Mouse (Mus musculus): ENCODE results near the gene Ikzf3. TPM values are rescaled to one million over a fixed set of nuclear protein-coding genes. Genes with fewer than 3 reads are reported as not detected.

Gene Ikzf3
- 0.20 and 0.22 TPM in 2 replicates for polyA plus RNA-seq (2014; fragmentation: Nextera tagmentation; extraction: Ambion mirVana)

DNA sequence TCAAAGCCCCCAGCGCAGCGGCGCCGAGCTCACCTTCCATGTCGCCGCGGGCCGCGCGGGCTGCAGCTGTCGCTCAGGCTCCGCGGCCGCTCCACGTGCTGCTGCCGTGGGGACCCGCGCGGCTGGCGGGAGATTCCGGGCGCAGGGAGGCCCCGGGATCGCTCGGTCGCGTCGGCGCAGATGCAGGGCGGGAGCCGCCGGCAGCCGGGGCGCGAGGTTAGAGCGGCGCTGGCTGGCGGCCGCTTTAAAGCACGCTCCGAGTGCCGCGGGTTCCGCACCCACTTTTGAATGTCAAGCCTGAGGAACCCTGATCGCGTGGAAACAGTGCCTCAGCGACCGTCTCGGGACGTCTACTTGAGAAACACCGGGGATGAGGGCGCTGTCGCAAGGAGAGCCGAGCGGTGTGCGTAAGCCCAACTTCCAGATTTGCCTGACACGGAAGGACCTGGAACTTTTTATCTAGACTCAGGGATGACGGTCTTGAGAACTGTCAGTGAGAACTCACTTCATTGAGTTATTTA lies at the start of gene Ikzf3:
Gene Ikzf3, minus strand, starts transcription at position 321 of the 521 bp plus-strand sequence.
- no peak for ATAC-seq (ENCODE audit: low read depth)

DNA sequence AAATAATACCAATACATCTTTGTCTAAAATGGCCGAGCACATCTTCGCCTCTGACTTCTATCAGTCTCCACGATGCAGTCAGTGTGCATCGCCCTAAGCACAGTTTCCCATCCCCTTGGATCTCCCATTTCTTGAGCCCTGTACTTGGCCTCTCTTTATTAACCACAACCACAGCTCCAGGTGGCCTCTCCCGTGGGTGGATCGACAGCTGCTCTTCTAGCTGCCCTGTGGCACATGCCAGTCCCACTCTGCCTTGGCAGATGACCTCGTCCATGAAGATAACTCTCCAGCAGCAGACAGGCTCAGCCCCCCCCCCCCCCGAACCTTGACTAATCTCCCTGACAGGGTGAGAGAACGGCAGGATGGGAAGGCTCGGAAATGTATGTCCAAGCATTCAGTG lies 49.6 kb upstream of the Ikzf3 start:
- no peak overlapping the region for H3K4me3 ChIP-seq (ENCODE audit: low read depth, low read length)
- no peak overlapping the region for H3K27ac ChIP-seq (ENCODE audit: low read depth, low read length)
- no peak overlapping the region for H3K9ac ChIP-seq (replicated peaks; ENCODE audit: low read depth, low read length)
- 74% methylated on average over 10 of the region's 10 CpGs for WGBS
- no peak overlapping the region for H3K4me2 ChIP-seq (ENCODE audit: low read depth, low read length)
- H3K36me3 ChIP-seq (ENCODE audit: control insufficient read depth, insufficient read depth, low read length) = no peaks in the 10 kb centered on the region
- no peaks in the 10 kb centered on the region for H3K9me3 ChIP-seq (ENCODE audit: control insufficient read depth, low read length)
- no peak for ATAC-seq (ENCODE audit: low read depth)
- peaks cover 3% of the 10 kb centered on the region for H3K27me3 ChIP-seq (ENCODE audit: control insufficient read depth, insufficient read depth, low read length)
- H3K4me1 ChIP-seq (ENCODE audit: control insufficient read depth, insufficient read depth, low read length) = no peaks in the 10 kb centered on the region

More for the DNA sequence above, at the start of gene Ikzf3:
- Histone ChIP-seq H3K4me2 (ENCODE audit: low read depth, low read length) (peak within 1 kb of the TSS; percentile 81), H3K27me3 (ENCODE audit: control insufficient read depth, insufficient read depth, low read length) (peaks cover 58% of the 10 kb centered on the region), H3K4me3 (ENCODE audit: low read depth, low read length) (peak within 1 kb of the TSS; percentile 42), H3K9me3 (ENCODE audit: control insufficient read depth, low read length) (no peaks in the 10 kb centered on the region), H3K4me1 (ENCODE audit: control insufficient read depth, insufficient read depth, low read length) (no peaks in the 10 kb centered on the region), H3K36me3 (ENCODE audit: control insufficient read depth, insufficient read depth, low read length) (no peaks in the 10 kb centered on the region), H3K9ac (replicated peaks; ENCODE audit: low read depth, low read length) (0 out of 2 replicates have a peak within 1 kb of the TSS, but pooled peaks have one; percentile 37), H3K27ac (ENCODE audit: low read depth, low read length) (no peak within 1 kb of the TSS)
- 2% methylated on average over 52 of the region's 58 CpGs for WGBS

DNA sequence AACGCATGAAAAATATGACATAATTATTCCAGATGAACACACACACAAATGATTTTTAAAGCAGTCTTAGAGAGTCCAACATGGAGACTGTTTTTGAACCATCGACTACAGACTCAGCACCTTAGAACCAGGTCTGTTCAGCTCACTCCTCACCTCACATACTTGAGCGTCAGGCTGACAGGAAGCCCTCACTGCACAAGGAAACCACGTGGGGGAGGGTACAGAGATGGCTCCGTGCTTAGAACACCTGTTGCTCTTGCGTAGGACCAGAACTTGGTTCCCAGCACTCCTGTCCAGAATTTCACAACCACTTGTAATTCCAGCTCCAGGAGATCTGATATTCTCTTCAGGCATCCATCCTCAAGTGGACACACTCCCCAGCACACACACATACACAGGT lies 49.2 kb upstream of the Ikzf3 start:
- no peak for ATAC-seq (ENCODE audit: low read depth)
- Histone ChIP-seq H3K36me3 (ENCODE audit: control insufficient read depth, insufficient read depth, low read length) (no peaks in the 10 kb centered on the region), H3K9me3 (ENCODE audit: control insufficient read depth, low read length) (no peaks in the 10 kb centered on the region), H3K27me3 (ENCODE audit: control insufficient read depth, insufficient read depth, low read length) (peaks cover 3% of the 10 kb centered on the region), H3K27ac (ENCODE audit: low read depth, low read length) (no peak overlapping the region), H3K4me3 (ENCODE audit: low read depth, low read length) (no peak overlapping the region), H3K4me2 (ENCODE audit: low read depth, low read length) (no peak overlapping the region), H3K9ac (replicated peaks; ENCODE audit: low read depth, low read length) (no peak overlapping the region), H3K4me1 (ENCODE audit: control insufficient read depth, insufficient read depth, low read length) (no peaks in the 10 kb centered on the region)
- WGBS = 81% methylated on average over 6 of the region's 6 CpGs

DNA sequence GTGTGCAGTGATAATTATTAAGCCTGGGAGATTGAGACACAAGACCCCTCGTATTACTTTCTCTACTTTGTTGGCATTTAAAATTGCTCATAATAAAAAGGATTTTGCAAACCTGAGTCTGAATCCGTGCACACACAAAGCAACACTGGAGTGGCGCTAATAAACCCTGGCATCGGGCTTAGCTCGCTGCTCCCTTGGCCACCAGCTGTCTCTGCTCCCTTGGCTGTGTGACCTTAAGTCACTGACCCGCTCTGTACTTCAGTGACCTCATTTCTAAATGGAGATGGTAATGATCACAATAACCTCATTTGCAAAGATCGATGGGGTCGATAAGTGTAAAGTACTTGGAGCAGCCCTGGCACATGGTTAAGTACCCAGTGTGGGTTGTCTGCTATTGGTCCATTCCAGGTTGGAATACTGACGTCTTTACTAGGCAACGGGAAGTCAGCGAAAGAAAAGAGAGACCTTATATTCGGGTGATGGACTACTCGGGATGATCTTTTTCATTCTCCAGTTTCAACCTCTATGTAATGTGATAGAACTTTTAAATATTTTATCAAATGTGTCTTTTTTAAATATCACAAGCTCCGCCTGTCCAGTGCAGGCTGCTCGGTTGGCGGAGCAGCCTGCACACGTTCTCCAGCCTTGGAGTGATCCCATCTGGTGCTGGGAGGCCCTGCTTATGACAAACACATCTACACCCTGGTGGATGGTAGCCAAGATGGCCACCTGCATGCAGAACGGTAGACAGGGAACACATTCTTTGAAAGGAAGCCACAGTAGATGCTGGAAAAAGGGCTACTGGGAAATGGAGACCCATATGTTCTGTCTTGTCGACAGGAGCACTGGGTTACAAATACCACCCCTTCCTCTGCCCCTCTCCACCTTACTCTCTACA lies 45.0 kb upstream of the Ikzf3 start:
- H3K36me3 ChIP-seq (ENCODE audit: control insufficient read depth, insufficient read depth, low read length) = no peaks in the 10 kb centered on the region
- H3K27me3 ChIP-seq (ENCODE audit: control insufficient read depth, insufficient read depth, low read length) = no peaks in the 10 kb centered on the region; the same call in 1 of the 2 replicates
- 72% methylated on average over 19 of the region's 19 CpGs for WGBS
- H3K4me2 ChIP-seq (ENCODE audit: low read depth, low read length) = no peak overlapping the region
- H3K4me1 ChIP-seq (ENCODE audit: control insufficient read depth, insufficient read depth, low read length) = peaks cover 11% of the 10 kb centered on the region
- no peak overlapping the region for H3K4me3 ChIP-seq (ENCODE audit: low read depth, low read length)
- no peak overlapping the region for H3K9ac ChIP-seq (replicated peaks; ENCODE audit: low read depth, low read length)
- no peak overlapping the region for H3K27ac ChIP-seq (ENCODE audit: low read depth, low read length)
- no peak for ATAC-seq (ENCODE audit: low read depth)
- no peaks in the 10 kb centered on the region for H3K9me3 ChIP-seq (ENCODE audit: control insufficient read depth, low read length)

DNA sequence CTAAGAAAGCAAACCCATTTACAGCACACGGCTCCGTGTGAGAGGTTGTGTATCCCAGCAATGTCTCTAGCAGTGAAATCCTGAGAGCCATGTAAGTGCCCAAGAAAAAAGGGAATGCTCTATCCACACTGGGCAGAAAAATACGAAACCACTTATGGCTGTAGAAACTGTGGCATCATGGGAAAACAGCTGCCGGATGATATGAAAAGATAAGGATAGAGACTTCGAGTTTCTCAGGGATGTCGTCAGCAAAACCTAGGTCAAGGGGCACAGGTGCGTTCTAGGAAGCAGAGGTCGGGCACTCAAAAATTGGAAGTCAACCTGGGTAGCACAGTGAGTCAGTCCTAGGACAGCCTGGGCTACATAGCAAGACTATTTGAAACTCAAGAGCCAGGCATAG lies 43.5 kb upstream of the Ikzf3 start:
- 88% methylated on average over 8 of the region's 8 CpGs for WGBS
- peaks cover 17% of the 10 kb centered on the region for H3K4me1 ChIP-seq (ENCODE audit: control insufficient read depth, insufficient read depth, low read length)
- H3K9me3 ChIP-seq (ENCODE audit: control insufficient read depth, low read length) = no peaks in the 10 kb centered on the region

DNA sequence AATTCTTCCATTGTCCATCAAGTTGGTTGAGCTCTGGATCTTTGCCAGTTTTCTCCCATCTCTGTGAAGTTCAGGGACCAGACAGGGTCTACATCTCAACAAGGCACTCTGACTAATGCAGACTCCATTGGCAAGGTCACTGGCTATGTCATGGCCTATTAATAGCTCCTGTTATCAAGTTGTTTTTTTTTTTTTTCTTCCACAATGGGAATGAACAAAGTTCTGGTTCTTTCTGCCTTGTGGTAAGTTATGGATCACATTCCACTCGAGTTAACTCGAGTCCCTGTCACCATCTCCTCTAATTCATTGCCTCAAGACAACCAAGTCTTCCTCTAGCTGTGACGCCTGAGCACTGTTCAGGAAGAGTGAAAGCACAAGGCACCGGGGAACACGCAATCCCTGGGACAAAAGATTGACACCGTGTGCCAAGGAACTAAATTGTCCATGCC lies 43.0 kb upstream of the Ikzf3 start:
- H3K4me2 ChIP-seq (ENCODE audit: low read depth, low read length) = no peak overlapping the region; the same call in 1 of the 2 replicates
- no peaks in the 10 kb centered on the region for H3K9me3 ChIP-seq (ENCODE audit: control insufficient read depth, low read length)
- peaks cover 17% of the 10 kb centered on the region for H3K4me1 ChIP-seq (ENCODE audit: control insufficient read depth, insufficient read depth, low read length)
- no peaks in the 10 kb centered on the region for H3K27me3 ChIP-seq (ENCODE audit: control insufficient read depth, insufficient read depth, low read length)
- no peak overlapping the region for H3K9ac ChIP-seq (replicated peaks; ENCODE audit: low read depth, low read length)
- ATAC-seq (ENCODE audit: low read depth) = no peak
- H3K4me3 ChIP-seq (ENCODE audit: low read depth, low read length) = no peak overlapping the region
- whole genome bisulfite sequencing = 58% methylated on average over 6 of the region's 6 CpGs
- H3K36me3 ChIP-seq (ENCODE audit: control insufficient read depth, insufficient read depth, low read length) = no peaks in the 10 kb centered on the region
- no peak overlapping the region for H3K27ac ChIP-seq (ENCODE audit: low read depth, low read length)

More for the DNA sequence above, 43.5 kb upstream of the Ikzf3 start:
- no peak overlapping the region for H3K27ac ChIP-seq (ENCODE audit: low read depth, low read length)
- no peak overlapping the region for H3K4me3 ChIP-seq (ENCODE audit: low read depth, low read length)
- no peak overlapping the region for H3K9ac ChIP-seq (replicated peaks; ENCODE audit: low read depth, low read length)
- no peaks in the 10 kb centered on the region for H3K36me3 ChIP-seq (ENCODE audit: control insufficient read depth, insufficient read depth, low read length)
- H3K4me2 ChIP-seq (ENCODE audit: low read depth, low read length) = no peak overlapping the region
- no peak for ATAC-seq (ENCODE audit: low read depth)
- no peaks in the 10 kb centered on the region for H3K27me3 ChIP-seq (ENCODE audit: control insufficient read depth, insufficient read depth, low read length)

DNA sequence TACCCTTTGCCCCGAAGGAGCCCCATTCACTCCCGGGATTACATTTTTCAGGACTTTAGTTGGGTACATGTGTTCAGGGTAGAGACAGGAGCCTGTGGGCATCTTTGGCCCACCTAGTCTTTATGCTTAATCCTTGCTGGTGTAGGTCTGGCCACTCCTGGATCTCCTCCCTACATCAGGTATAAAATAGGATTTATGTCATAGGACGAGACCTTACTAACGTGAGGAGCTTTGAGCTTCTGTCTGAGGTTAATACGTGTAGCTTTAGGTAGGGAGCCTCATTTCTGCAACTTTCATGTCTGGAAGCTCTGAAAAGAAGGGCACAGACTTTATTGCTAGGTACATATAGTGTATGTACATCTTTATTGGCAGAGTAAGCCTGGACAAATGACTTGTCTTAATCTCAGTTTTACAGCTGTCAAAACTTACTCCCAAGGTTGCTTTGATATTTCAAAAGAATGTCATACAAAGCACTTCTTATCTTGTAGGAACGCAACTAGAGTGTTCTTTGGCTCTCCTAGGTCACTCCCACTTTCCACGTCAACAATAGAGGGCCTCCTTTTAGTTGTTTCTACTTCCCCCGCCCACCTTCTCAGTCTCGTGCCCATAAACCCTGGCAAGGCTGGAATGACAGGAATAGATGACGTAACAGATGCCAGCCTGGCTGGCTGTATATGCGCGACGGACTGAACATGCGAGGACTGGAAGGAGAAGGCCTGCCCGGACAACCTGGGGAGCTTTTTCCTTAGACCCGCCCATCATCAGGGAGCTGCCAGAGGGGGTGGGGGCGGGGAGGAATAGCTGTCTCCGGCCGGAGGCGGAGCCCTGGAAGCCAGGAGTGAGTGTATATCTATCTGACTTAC lies 42.1 kb upstream of the Ikzf3 start:
- H3K27ac ChIP-seq (ENCODE audit: low read depth, low read length) = peak overlapping the region; percentile 69
- peak; percentile 36; the same call in 1 of the 2 replicates for ATAC-seq (ENCODE audit: low read depth)
- 7% methylated on average over 20 of the region's 20 CpGs for WGBS

DNA sequence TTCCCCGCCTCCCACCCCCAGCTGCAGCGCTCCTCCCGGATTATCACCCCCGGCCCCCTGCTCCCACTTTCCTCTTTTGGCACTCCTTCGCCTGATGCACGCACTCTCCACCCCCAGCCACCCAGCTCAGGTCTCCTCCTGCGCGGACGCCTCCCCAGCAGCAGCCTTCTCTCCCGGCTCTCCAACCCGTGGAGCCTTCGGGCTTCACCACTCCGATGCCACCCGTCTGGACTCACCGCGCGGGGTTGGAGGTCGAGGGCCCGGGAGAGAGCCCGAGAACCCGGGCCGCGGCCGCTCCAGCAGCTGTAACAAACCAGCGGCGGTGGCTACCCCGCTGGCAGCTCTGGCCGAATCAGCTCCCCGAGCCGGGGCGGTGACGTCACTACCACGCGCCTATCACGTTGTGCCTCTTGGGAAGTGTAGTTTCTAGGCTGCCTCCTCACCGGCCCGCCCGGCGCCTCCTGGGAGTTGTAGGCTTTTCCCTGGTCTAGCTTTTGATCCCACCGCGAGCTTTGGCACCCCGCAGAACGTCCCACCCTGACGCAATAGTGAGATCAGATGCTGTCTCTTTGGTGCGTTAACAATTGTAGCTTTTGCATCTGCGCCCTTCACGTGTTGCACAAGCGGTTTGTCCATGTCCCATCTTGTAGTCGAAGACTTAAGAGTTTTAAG lies 41.2 kb upstream of the Ikzf3 start, which contains the start of gene Ormdl3:
Gene Ormdl3, minus strand, starts transcription at position 477 of the 672 bp plus-strand sequence.
- Histone ChIP-seq H3K36me3 (ENCODE audit: control insufficient read depth, insufficient read depth, low read length) (peaks cover 9% of the 10 kb centered on the region), H3K4me2 (ENCODE audit: low read depth, low read length) (peak within 1 kb of the TSS; percentile 65), H3K27ac (ENCODE audit: low read depth, low read length) (peak within 1 kb of the TSS; percentile 69), H3K4me1 (ENCODE audit: control insufficient read depth, insufficient read depth, low read length) (peaks cover 17% of the 10 kb centered on the region), H3K9me3 (ENCODE audit: control insufficient read depth, low read length) (no peaks in the 10 kb centered on the region), H3K9ac (replicated peaks; ENCODE audit: low read depth, low read length) (peak within 1 kb of the TSS; percentile 74), H3K4me3 (ENCODE audit: low read depth, low read length) (peak within 1 kb of the TSS; percentile 82), H3K27me3 (ENCODE audit: control insufficient read depth, insufficient read depth, low read length) (no peaks in the 10 kb centered on the region)
- ATAC-seq (ENCODE audit: low read depth) = peak; percentile 96
- WGBS = under 1% methylated on average over 49 of the region's 49 CpGs

More for the DNA sequence above, 42.1 kb upstream of the Ikzf3 start:
- Histone ChIP-seq H3K27me3 (ENCODE audit: control insufficient read depth, insufficient read depth, low read length) (no peaks in the 10 kb centered on the region), H3K9me3 (ENCODE audit: control insufficient read depth, low read length) (no peaks in the 10 kb centered on the region), H3K4me2 (ENCODE audit: low read depth, low read length) (peak overlapping the region; percentile 65), H3K9ac (replicated peaks; ENCODE audit: low read depth, low read length) (0 out of 2 replicates have a peak overlapping the region, but pooled peaks have one; percentile 41), H3K36me3 (ENCODE audit: control insufficient read depth, insufficient read depth, low read length) (peaks cover 7% of the 10 kb centered on the region), H3K4me3 (ENCODE audit: low read depth, low read length) (peak overlapping the region; percentile 82), H3K4me1 (ENCODE audit: control insufficient read depth, insufficient read depth, low read length) (peaks cover 17% of the 10 kb centered on the region)

Measured in neural tube, embryonic 14.5 days (tissue).